Mouse (Mus musculus) G1E-ER4 (cell line): Measurements from ENCODE around the gene Azi2. TPM values are rescaled to one million over a fixed set of nuclear protein-coding genes. Genes with fewer than 3 reads are reported as not detected.

Source experiments
- GATA1 ChIP-seq: IDR thresholded peaks from one replicate; pipeline ENCODE4 v1.8.0; 2012; ENCODE audit warnings: low read length, inconsistent platforms
- polyA plus RNA-seq: library from polyadenylated mRNA; stranded (reverse); fragments of >175 nt; gene quantifications from 2 replicates; pipeline ENCODE4 v1.2.3, GENCODE M21; 2012

The Azi2 gene
- polyA plus RNA-seq, 1 experiment = 86.5 TPM

- TF ChIP-seq GATA1 = no peak
These were observed 30.1 kb downstream of the Azi2 start for GRCm38 (mm10) chr9:118070442-118070841.

- no peak for TF ChIP-seq GATA1
These were observed 31.0 kb downstream of the Azi2 start for GRCm38 (mm10) chr9:118071337-118071736.

DNA sequence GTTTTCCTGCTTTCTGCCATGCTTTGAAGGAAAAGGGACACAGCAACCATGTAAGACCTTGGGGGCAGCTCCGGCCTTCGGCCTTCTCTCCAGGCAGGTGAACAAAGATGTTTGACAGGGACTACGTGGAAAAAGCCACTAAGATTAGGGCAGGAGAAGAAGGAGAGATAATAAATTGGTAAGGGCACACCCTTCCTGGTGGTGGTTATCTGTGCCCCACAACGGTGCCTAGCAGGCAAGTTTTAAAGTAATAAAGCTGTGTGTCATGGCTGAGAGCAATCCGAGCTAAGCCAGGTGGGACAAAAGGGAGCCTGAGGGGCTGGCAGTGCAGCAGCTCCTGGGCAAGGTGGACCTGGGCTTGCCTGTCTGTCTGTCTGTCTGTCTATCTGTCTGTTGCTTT is 31.8 kb downstream of the Azi2 start:
- peak; percentile 32 for TF ChIP-seq GATA1

DNA sequence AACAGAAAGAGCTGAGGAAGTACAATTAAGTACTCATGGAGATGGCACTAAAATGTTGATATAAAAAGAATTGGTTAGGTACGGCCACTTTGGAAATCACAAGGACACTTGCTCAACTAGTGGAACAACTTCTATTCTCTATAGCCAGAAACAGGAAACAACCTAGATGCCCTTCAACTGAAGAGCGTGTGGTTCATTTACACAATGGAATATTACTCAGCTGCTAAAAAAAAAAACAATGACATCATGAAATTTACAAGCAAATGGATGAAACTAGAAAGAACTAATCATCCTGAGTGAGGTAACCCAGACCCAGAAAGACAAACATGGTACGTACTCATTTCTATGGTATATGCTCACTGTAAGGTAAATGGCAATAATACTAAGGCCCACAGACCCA is 33.1 kb downstream of the Azi2 start:
- no peak for TF ChIP-seq GATA1

- TF ChIP-seq GATA1 = no peak
These were observed 42.5 kb downstream of the Azi2 start for GRCm38 (mm10) chr9:118082575-118083431.

DNA sequence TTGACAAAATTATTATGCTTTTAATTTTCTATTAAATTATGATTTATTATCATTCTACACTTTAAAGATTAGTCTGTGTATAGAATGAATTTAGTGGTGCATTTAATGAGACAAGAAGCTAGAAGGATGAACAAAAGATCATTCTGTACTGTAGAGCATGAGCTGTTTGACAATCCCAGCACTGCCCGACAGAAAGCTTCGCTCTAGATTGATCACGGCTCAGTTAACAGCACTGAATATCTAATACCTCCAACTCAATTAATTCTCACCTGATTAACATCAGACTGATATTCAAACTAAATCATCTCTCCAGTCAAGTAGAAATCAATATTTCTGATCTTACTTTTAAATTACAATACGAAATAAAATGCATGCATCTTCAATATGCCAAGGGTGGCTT is 43.5 kb downstream of the Azi2 start:
- no peak for TF ChIP-seq GATA1

DNA sequence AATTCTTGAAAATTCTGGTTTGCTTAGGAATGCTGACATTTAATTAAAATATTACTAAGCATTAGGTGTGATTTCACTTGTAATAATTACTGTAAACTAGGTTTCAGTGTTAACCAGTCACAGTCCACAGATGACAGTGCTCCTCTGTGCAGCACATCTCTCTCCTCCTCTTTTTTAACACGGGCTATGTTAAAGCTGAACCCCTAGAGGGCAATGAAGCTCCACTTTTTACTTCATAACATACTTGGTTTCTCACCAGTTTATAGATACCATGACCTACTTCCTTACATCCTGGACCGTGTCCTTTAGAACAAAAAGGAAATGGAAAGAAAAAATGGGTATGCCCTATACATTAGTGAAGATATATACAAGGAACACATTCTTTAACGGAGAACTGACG is 59.1 kb downstream of the Azi2 start:
- no peak for TF ChIP-seq GATA1

- no peak for TF ChIP-seq GATA1
These were observed 60.2 kb downstream of the Azi2 start for GRCm38 (mm10) chr9:118100484-118100883.

- no peak for TF ChIP-seq GATA1
These were observed 61.5 kb downstream of the Azi2 start for GRCm38 (mm10) chr9:118101802-118102201.

GRCm38 (mm10) chr9:118108527-118109011 is 68.3 kb downstream of the Azi2 start:
- no peak for TF ChIP-seq GATA1

GRCm38 (mm10) chr9:118109697-118110359 is 69.5 kb downstream of the Azi2 start:
- TF ChIP-seq GATA1 = no peak

DNA sequence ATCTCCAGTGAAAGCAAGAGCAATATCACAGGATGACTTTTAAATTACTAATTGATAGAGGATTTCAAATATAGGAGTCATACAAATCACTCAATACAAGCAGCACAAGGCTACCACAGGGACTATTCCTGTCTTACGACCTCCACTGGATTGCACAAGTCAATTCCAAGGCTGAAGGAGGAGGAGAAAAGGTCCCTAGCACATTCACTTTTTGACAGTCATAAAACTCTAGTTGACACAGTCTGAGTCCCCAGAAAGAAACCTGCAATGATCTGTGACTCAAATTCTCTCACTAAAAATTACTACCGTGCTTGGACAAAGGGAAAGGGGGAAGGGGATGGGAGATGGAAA is 70.0 kb downstream of the Azi2 start:
- no peak for TF ChIP-seq GATA1

Other genes with a start within 250 kb of the Azi2 start
- gene Cmc1, start 109.7 kb downstream of the Azi2 start, polyA plus RNA-seq = 6.5 and 9.6 TPM in 2 replicates